In genomic region chr2:60044540-60044939, GRCm38 (mm10) we compare ENCODE assay signal across 30 mouse cellular contexts.
DNase-seq lines count a peak whose midpoint lies in the region; ATAC-seq and TF ChIP-seq lines count a peak whose summit lies in the region.
"Had no signal": no experiment of that assay in that cellular context is flagged by ENCODE, and none has a peak within 500 bp of the region (broad histone marks: within the 10 kb centered on the region; RNA-seq: fewer than 3 reads in every experiment).

No protein-coding gene starts in this region.

- TF ChIP-seq EP300 in liver, embryonic 14.5 days (IDR thresholded peaks at IDR 0.05; ENCODE audit: low read depth) = no peak
- no peak for TF ChIP-seq EP300 in CH12.LX (IDR thresholded peaks at IDR 0.05; ENCODE audit: low read length)

- no peaks in the 10 kb centered on the region for H3K79me2 ChIP-seq in CH12.LX (replicated peaks; ENCODE audit: control insufficient read depth, extremely low read depth, insufficient read depth, poor library complexity, severe bottlenecking)

- WGBS in liver, embryonic 14.5 days (ENCODE audit: insufficient replicate concordance) = 61% methylated on average over 2 of the region's 2 CpGs
- WGBS in liver, embryonic 11.5 days = 76% methylated on average over 2 of the region's 2 CpGs

- H3K27me3 ChIP-seq in liver, embryonic 14.5 days (ENCODE audit: control insufficient read depth, insufficient read depth, low read length) = no peaks in the 10 kb centered on the region
- H3K27me3 ChIP-seq in liver, embryonic 11.5 days (replicated peaks; ENCODE audit: control insufficient read depth, insufficient read depth, low read length) = no peaks in the 10 kb centered on the region
- no peaks in the 10 kb centered on the region for H3K27me3 ChIP-seq in CH12.LX (replicated peaks)
- H3K27me3 ChIP-seq: embryonic facial prominence, embryonic 13.5 days; forebrain, embryonic 12.5 days; limb, embryonic 15.5 days; midbrain, embryonic 15.5 days; neural tube, embryonic 13.5 days had no signal

- H3K4me1 ChIP-seq in liver, embryonic 14.5 days (replicated peaks; ENCODE audit: control insufficient read depth in 2 of 2, insufficient read depth in 2 of 2, low read length in 1 of 2) = peaks cover 8% of the 10 kb centered on the region in 2 experiments
- peaks cover 8% of the 10 kb centered on the region for H3K4me1 ChIP-seq in liver, embryonic 11.5 days (replicated peaks; ENCODE audit: control insufficient read depth, insufficient read depth, low read length)
- H3K4me1 ChIP-seq in CH12.LX (ENCODE audit: control insufficient read depth in 1 of 2, insufficient read depth in 2 of 2) = peaks cover 10 to 21% of the 10 kb centered on the region in 2 experiments
- H3K4me1 ChIP-seq: embryonic facial prominence, embryonic 13.5 days had no signal

- peak; percentile 16; the same call in 1 of the 2 replicates for TF ChIP-seq CTCF in liver, embryonic 14.5 days (IDR thresholded peaks at IDR 0.05; ENCODE audit: low read depth)
- TF ChIP-seq CTCF in CH12.LX (conservative IDR thresholded peaks at IDR 0.05 in 1 of 2, IDR thresholded peaks at IDR 0.05 in 1 of 2; ENCODE audit: low read depth in 2 of 2, low read length in 2 of 2) = peak in 1 of 2 experiments; percentile 46; a peak in 1 of 4 replicates

- peak; percentile 11 for DNase-seq in CD4-positive, CD25-positive, alpha-beta regulatory T cell, adult 2 months (ENCODE audit: low read depth, low spot score)
- DNase-seq in liver, embryonic 14.5 days (ENCODE audit: low read depth in 3 of 3, low spot score in 3 of 3) = no peak
- no peak for DNase-seq in liver, embryonic 11.5 days (ENCODE audit: low spot score)
- DNase-seq in CH12.LX (ENCODE audit: extremely low read depth) (no peak), ZHBTc4 (ENCODE audit: low read depth, low spot score) (peak; percentile 54)
- no peak for DNase-seq in cerebellum, adult 9-10 months
- no peak for DNase-seq in cerebellum, postnatal 4 days (ENCODE audit: low spot score in 2 of 2)
- DNase-seq: adrenal gland, adult 8-10 months; cerebellum, adult 18-20 months; cerebellum, postnatal 25 days; embryo, embryonic 11 days; kidney, adult 8-10 months; kidney, postnatal 36 days; layer of hippocampus, postnatal 36 days; lung, adult 18-20 months; lung, postnatal 4 days; retina, postnatal 1 day; right cerebral cortex, postnatal 25 days; spleen, adult 18-20 months; thymus, postnatal 14 days had no signal

- no peak overlapping the region for H3K27ac ChIP-seq in liver, embryonic 14.5 days
- H3K27ac ChIP-seq in liver, embryonic 11.5 days (ENCODE audit: low read depth, low read length) = no peak overlapping the region
- H3K27ac ChIP-seq in CH12.LX (ENCODE audit: insufficient read depth, low read depth) = no peak overlapping the region
- H3K27ac ChIP-seq: embryonic facial prominence, embryonic 13.5 days; forebrain, embryonic 12.5 days; heart, embryonic 10.5 days; limb, embryonic 15.5 days; midbrain, embryonic 15.5 days; neural tube, embryonic 13.5 days had no signal

- H3K9me3 ChIP-seq in liver, embryonic 14.5 days (ENCODE audit: control insufficient read depth, low read length) = no peaks in the 10 kb centered on the region
- H3K9me3 ChIP-seq in liver, embryonic 11.5 days (ENCODE audit: control insufficient read depth, low read length) = no peaks in the 10 kb centered on the region
- H3K9me3 ChIP-seq in CH12.LX (replicated peaks; ENCODE audit: low read length) = no peaks in the 10 kb centered on the region
- H3K9me3 ChIP-seq: embryonic facial prominence, embryonic 13.5 days; forebrain, embryonic 12.5 days; heart, embryonic 10.5 days; limb, embryonic 15.5 days; midbrain, embryonic 15.5 days; neural tube, embryonic 13.5 days had no signal

- peak; percentile 27 for TF ChIP-seq RAD21 in CH12.LX (IDR thresholded peaks at IDR 0.05; ENCODE audit: low read depth, low read length)

- H3K9ac ChIP-seq in liver, embryonic 14.5 days (replicated peaks) = no peak overlapping the region
- no peak overlapping the region for H3K9ac ChIP-seq in liver, embryonic 11.5 days (ENCODE audit: low read depth, low read length)
- H3K9ac ChIP-seq in CH12.LX (ENCODE audit: insufficient read depth, low read depth) = no peak overlapping the region
- H3K9ac ChIP-seq: embryonic facial prominence, embryonic 13.5 days; forebrain, embryonic 12.5 days; limb, embryonic 15.5 days; midbrain, embryonic 15.5 days; neural tube, embryonic 13.5 days had no signal

- in situ Hi-C loops in CH12.LX (cut with MboI; ENCODE audit: low pct_ligation_motif_present, low pct_unique_long_range_greater_than_20kb, low sequenced_read_pairs) = no loop called here

- dilution Hi-C loops in CH12.LX (cut with MboI; ENCODE audit: extremely low pct_ligation_motif_present, extremely low pct_unique_long_range_greater_than_20kb, low sequenced_read_pairs) = no loop called here

- TF ChIP-seq POLR2A in CH12.LX (IDR thresholded peaks at IDR 0.05; ENCODE audit: low read depth, low read length) = no peak

- no peak for ATAC-seq in CD4-positive, CD25-positive, alpha-beta regulatory T cell, adult 4 months
- no peak for ATAC-seq in liver, embryonic 14.5 days (ENCODE audit: insufficient read depth)
- no peak for ATAC-seq in liver, embryonic 11.5 days (replicated peaks; ENCODE audit: low FRiP score)
- ATAC-seq: hindbrain, embryonic 16.5 days; midbrain, embryonic 15.5 days had no signal

- H3K36me3 ChIP-seq in liver, embryonic 14.5 days (replicated peaks; ENCODE audit: control insufficient read depth, insufficient read depth, low read depth) = no peaks in the 10 kb centered on the region
- no peaks in the 10 kb centered on the region for H3K36me3 ChIP-seq in liver, embryonic 11.5 days (ENCODE audit: control insufficient read depth, insufficient read depth, low read length)
- H3K36me3 ChIP-seq in CH12.LX (replicated peaks in 1 of 2; ENCODE audit: control insufficient read depth in 1 of 2, insufficient read depth in 1 of 2, low read length in 1 of 2) = peaks cover 2 to 8% of the 10 kb centered on the region in 2 experiments
- H3K36me3 ChIP-seq: embryonic facial prominence, embryonic 13.5 days; forebrain, embryonic 12.5 days; limb, embryonic 15.5 days; midbrain, embryonic 15.5 days; neural tube, embryonic 13.5 days had no signal

- no peak overlapping the region for H3K4me2 ChIP-seq in liver, embryonic 14.5 days (ENCODE audit: low read depth)
- H3K4me2 ChIP-seq in liver, embryonic 11.5 days = no peak overlapping the region
- H3K4me2 ChIP-seq in CH12.LX (ENCODE audit: insufficient read depth, low read depth, poor library complexity, severe bottlenecking) = no peak overlapping the region
- H3K4me2 ChIP-seq: embryonic facial prominence, embryonic 13.5 days; forebrain, embryonic 12.5 days; limb, embryonic 15.5 days; midbrain, embryonic 15.5 days; neural tube, embryonic 13.5 days had no signal

- no peak overlapping the region for H3K4me3 ChIP-seq in liver, embryonic 14.5 days (ENCODE audit: insufficient read depth in 1 of 2, low read depth in 2 of 2, low read length in 2 of 2)
- H3K4me3 ChIP-seq in liver, embryonic 11.5 days (ENCODE audit: low read depth, low read length) = no peak overlapping the region
- H3K4me3 ChIP-seq in CH12.LX (replicated peaks in 1 of 3; ENCODE audit: low read depth in 2 of 3, low read length in 2 of 3, poor library complexity in 1 of 3) = no peak overlapping the region
- H3K4me3 ChIP-seq: embryonic facial prominence, embryonic 13.5 days; erythroblast, embryonic 14.5 days; forebrain, embryonic 12.5 days; heart, embryonic 10.5 days; limb, embryonic 15.5 days; midbrain, embryonic 15.5 days; myocyte; neural tube, embryonic 13.5 days had no signal

TF ChIP-seq in CH12.LX, 34 proteins besides CTCF, POLR2A, EP300 and RAD21:
- TF ChIP-seq JUN (IDR thresholded peaks at IDR 0.05; ENCODE audit: insufficient read depth, low read depth, low read length) (no peak), SMC3 (IDR thresholded peaks at IDR 0.05; ENCODE audit: low read depth, low read length) (peak; percentile 26; the same call in 1 of the 2 replicates)

Comparison
In these comparisons a context has a peak if more than half of its experiments do, and no peak if none do; other contexts are left out.
1. DNase-seq: peak in CD4-positive, CD25-positive, alpha-beta regulatory T cell, adult 2 months (single experiment) and ZHBTc4 (single experiment); none in liver, embryonic 14.5 days (0 of 3), liver, embryonic 11.5 days (single experiment), CH12.LX (single experiment), cerebellum, adult 9-10 months (single experiment) and cerebellum, postnatal 4 days (0 of 2).